ENCODE assay signal across 19 mouse cellular contexts in genomic region chr6:98775780-98776179, GRCm38 (mm10).
A peak's percentile ranks its signal among the peaks of the same experiment; 100 is the strongest.
DNase-seq lines count a peak whose midpoint lies in the region; ATAC-seq and TF ChIP-seq lines count a peak whose summit lies in the region.
"Had no signal": no experiment of that assay in that cellular context is flagged by ENCODE, and none has a peak within 500 bp of the region (broad histone marks: within the 10 kb centered on the region; RNA-seq: fewer than 3 reads in every experiment).

No protein-coding gene starts in this region.

- no peaks in the 10 kb centered on the region for H3K4me1 ChIP-seq in midbrain, postnatal 0 days (ENCODE audit: insufficient read depth, low read length)
- no peaks in the 10 kb centered on the region for H3K4me1 ChIP-seq in midbrain, embryonic 15.5 days
- no peaks in the 10 kb centered on the region for H3K4me1 ChIP-seq in lung, postnatal 0 days (ENCODE audit: insufficient read depth, low read depth, low read length)
- H3K4me1 ChIP-seq: embryonic facial prominence, embryonic 12.5 days; forebrain, embryonic 13.5 days; heart, embryonic 13.5 days; hindbrain, embryonic 12.5 days; intestine, embryonic 15.5 days had no signal

- TF ChIP-seq CTCF in midbrain, postnatal 0 days (IDR thresholded peaks at IDR 0.05): no peak
- TF ChIP-seq CTCF in lung, postnatal 0 days (IDR thresholded peaks at IDR 0.05): no peak

- no peaks in the 10 kb centered on the region for H3K9me3 ChIP-seq in midbrain, postnatal 0 days (ENCODE audit: low read length)
- H3K9me3 ChIP-seq in midbrain, embryonic 15.5 days: no peaks in the 10 kb centered on the region
- H3K9me3 ChIP-seq in lung, postnatal 0 days (ENCODE audit: low read length): no peaks in the 10 kb centered on the region
- H3K9me3 ChIP-seq: embryonic facial prominence, embryonic 12.5 days; forebrain, embryonic 13.5 days; heart, embryonic 13.5 days; hindbrain, embryonic 12.5 days; intestine, embryonic 15.5 days had no signal

- no peak for TF ChIP-seq EP300 in lung, postnatal 0 days (IDR thresholded peaks at IDR 0.05)

- no peaks in the 10 kb centered on the region for H3K36me3 ChIP-seq in midbrain, postnatal 0 days (ENCODE audit: insufficient read depth, low read length)
- H3K36me3 ChIP-seq in midbrain, embryonic 15.5 days (replicated peaks): no peaks in the 10 kb centered on the region
- H3K36me3 ChIP-seq in lung, postnatal 0 days (ENCODE audit: insufficient read depth, low read length): no peaks in the 10 kb centered on the region
- H3K36me3 ChIP-seq: embryonic facial prominence, embryonic 12.5 days; heart, embryonic 13.5 days; hindbrain, embryonic 12.5 days; intestine, embryonic 15.5 days had no signal

- DNase-seq in cerebellum, postnatal 14 days: peak; percentile 47 to 59
- no peak for DNase-seq in cerebellum, adult 11 months
- peak; percentile 46 for DNase-seq in midbrain, postnatal 0 days (ENCODE audit: low spot score)
- peak; percentile 79 for DNase-seq in fibroblast of lung, adult 2 months (ENCODE audit: low read depth)
- no peak for DNase-seq in lung, postnatal 0 days (ENCODE audit: low spot score)
- DNase-seq in right cerebral cortex, postnatal 10 days (ENCODE audit: low spot score in 2 of 2): no peak
- DNase-seq: adrenal gland, postnatal 10 days; cerebellum, adult 11-12 months; cerebellum, adult 9-11 months; embryo, embryonic 11 days; forebrain, postnatal 0 days; gastrocnemius, postnatal 14 days; heart, postnatal 36 days had no signal

- H3K27me3 ChIP-seq in midbrain, postnatal 0 days (ENCODE audit: insufficient read depth, low read length): no peaks in the 10 kb centered on the region
- no peaks in the 10 kb centered on the region for H3K27me3 ChIP-seq in midbrain, embryonic 15.5 days (replicated peaks)
- no peaks in the 10 kb centered on the region for H3K27me3 ChIP-seq in lung, postnatal 0 days (replicated peaks; ENCODE audit: insufficient read depth, low read length)
- H3K27me3 ChIP-seq: embryonic facial prominence, embryonic 12.5 days; heart, embryonic 13.5 days; intestine, embryonic 15.5 days had no signal

- no peak for ATAC-seq in midbrain, postnatal 0 days (ENCODE audit: low FRiP score)
- ATAC-seq in midbrain, embryonic 15.5 days (replicated peaks): no peak
- no peak for ATAC-seq in lung, postnatal 0 days
- ATAC-seq: forebrain, embryonic 13.5 days; forebrain, postnatal 0 days; intestine, embryonic 15.5 days had no signal

- no peak overlapping the region for H3K27ac ChIP-seq in midbrain, postnatal 0 days (ENCODE audit: low read depth, low read length)
- H3K27ac ChIP-seq in midbrain, embryonic 15.5 days: no peak overlapping the region
- H3K27ac ChIP-seq in lung, postnatal 0 days (ENCODE audit: low read length): no peak overlapping the region
- H3K27ac ChIP-seq: embryonic facial prominence, embryonic 12.5 days; forebrain, embryonic 13.5 days; heart, embryonic 13.5 days; hindbrain, embryonic 12.5 days; intestine, embryonic 15.5 days had no signal

- 96% methylated on average over 1 of the region's 1 CpGs for WGBS in midbrain, postnatal 0 days
- WGBS in midbrain, embryonic 15.5 days: 97% methylated on average over 1 of the region's 1 CpGs
- 78% methylated on average over 1 of the region's 1 CpGs for WGBS in lung, postnatal 0 days

- H3K9ac ChIP-seq in midbrain, postnatal 0 days (replicated peaks; ENCODE audit: low read length, poor library complexity, severe bottlenecking): no peak overlapping the region
- H3K9ac ChIP-seq in midbrain, embryonic 15.5 days: no peak overlapping the region
- H3K9ac ChIP-seq in lung, postnatal 0 days (replicated peaks; ENCODE audit: low read depth): no peak overlapping the region
- H3K9ac ChIP-seq: embryonic facial prominence, embryonic 12.5 days; forebrain, embryonic 13.5 days; forebrain, postnatal 0 days; heart, embryonic 13.5 days; hindbrain, embryonic 12.5 days; intestine, embryonic 15.5 days had no signal

- no peak overlapping the region for H3K4me2 ChIP-seq in midbrain, postnatal 0 days (ENCODE audit: low read depth, low read length, poor library complexity, severe bottlenecking)
- H3K4me2 ChIP-seq in midbrain, embryonic 15.5 days: no peak overlapping the region
- no peak overlapping the region for H3K4me2 ChIP-seq in lung, postnatal 0 days (replicated peaks; ENCODE audit: low read depth, low read length)
- H3K4me2 ChIP-seq: embryonic facial prominence, embryonic 12.5 days; forebrain, embryonic 13.5 days; heart, embryonic 13.5 days; hindbrain, embryonic 12.5 days; intestine, embryonic 15.5 days had no signal

- no peak overlapping the region for H3K4me3 ChIP-seq in midbrain, postnatal 0 days (ENCODE audit: low read depth, low read length)
- H3K4me3 ChIP-seq in midbrain, embryonic 15.5 days: no peak overlapping the region
- H3K4me3 ChIP-seq in lung, postnatal 0 days (ENCODE audit: low read depth, low read length): no peak overlapping the region
- H3K4me3 ChIP-seq: embryonic facial prominence, embryonic 12.5 days; forebrain, embryonic 13.5 days; heart, embryonic 13.5 days; hindbrain, embryonic 12.5 days; intestine, embryonic 15.5 days had no signal

Comparison
In these comparisons a context has a peak if more than half of its experiments do, and no peak if none do; other contexts are left out.
1. DNase-seq: peak in cerebellum, postnatal 14 days (2 of 2), midbrain, postnatal 0 days (single experiment) and fibroblast of lung, adult 2 months (single experiment); none in cerebellum, adult 11 months (single experiment), lung, postnatal 0 days (single experiment) and right cerebral cortex, postnatal 10 days (0 of 2).